Mouse (Mus musculus): ENCODE results near the gene Panx1. TPM values are rescaled to one million over a fixed set of nuclear protein-coding genes. Genes with fewer than 3 reads are reported as not detected.
A peak's percentile ranks its signal among the peaks of the same experiment; 100 is the strongest.

Panx1 gene
- 10 to 100 TPM; 26.5 to 30.1 (median 28.0) TPM for total RNA-seq (2022)

GRCm38 (mm10) chr9:15045084-15045669 lies at the start of gene Panx1:
Gene Panx1 (minus strand): TSS chr9:15045478.
- peak in 1 of 2 experiments; percentile 57 for DNase-seq (ENCODE audit: low spot score in 2 of 2)

- peak in 1 of 2 experiments; percentile 34 for DNase-seq (ENCODE audit: low spot score in 2 of 2)
These were observed 23.5 kb upstream of the Panx1 start for GRCm38 (mm10) chr9:15068686-15069295.

GRCm38 (mm10) chr9:15067995-15068685 lies 22.9 kb upstream of the Panx1 start:
- peak in 1 of 2 experiments; percentile 10 for DNase-seq (ENCODE audit: low spot score in 2 of 2)

GRCm38 (mm10) chr9:15064176-15064575 lies 18.9 kb upstream of the Panx1 start:
- no peak for DNase-seq (ENCODE audit: low spot score in 2 of 2)

GRCm38 (mm10) chr9:15060847-15061246 lies 15.6 kb upstream of the Panx1 start:
- DNase-seq (ENCODE audit: low spot score in 2 of 2), result no peak

GRCm38 (mm10) chr9:15060026-15060425 lies 14.7 kb upstream of the Panx1 start:
- DNase-seq (ENCODE audit: low spot score in 2 of 2), result no peak

- DNase-seq (ENCODE audit: low spot score in 2 of 2), result no peak
These were observed 462 bp upstream of the Panx1 start for GRCm38 (mm10) chr9:15045740-15046139.

- DNase-seq (ENCODE audit: low spot score in 2 of 2), result no peak
These were observed 741 bp downstream of the Panx1 start for GRCm38 (mm10) chr9:15044391-15045083.

GRCm38 (mm10) chr9:15041556-15041955 lies 3.7 kb downstream of the Panx1 start:
- no peak for DNase-seq (ENCODE audit: low spot score in 2 of 2)

GRCm38 (mm10) chr9:15039848-15040247 lies 5.4 kb downstream of the Panx1 start:
- no peak for DNase-seq (ENCODE audit: low spot score in 2 of 2)

GRCm38 (mm10) chr9:15037704-15038103 lies 7.6 kb downstream of the Panx1 start:
- no peak for DNase-seq (ENCODE audit: low spot score in 2 of 2)

GRCm38 (mm10) chr9:15037237-15037636 lies 8.0 kb downstream of the Panx1 start:
- DNase-seq (ENCODE audit: low spot score in 2 of 2), result no peak

- no peak for DNase-seq (ENCODE audit: low spot score in 2 of 2)
These were observed 8.5 kb downstream of the Panx1 start for GRCm38 (mm10) chr9:15036807-15037206.

- DNase-seq (ENCODE audit: low spot score in 2 of 2), result no peak
These were observed 8.9 kb downstream of the Panx1 start for GRCm38 (mm10) chr9:15036405-15036804.

- no peak for DNase-seq (ENCODE audit: low spot score in 2 of 2)
These were observed 9.3 kb downstream of the Panx1 start for GRCm38 (mm10) chr9:15035979-15036378.

- DNase-seq (ENCODE audit: low spot score in 2 of 2), result no peak
These were observed 10.6 kb downstream of the Panx1 start for GRCm38 (mm10) chr9:15034546-15035273.

GRCm38 (mm10) chr9:15033568-15034160 lies 11.6 kb downstream of the Panx1 start:
- no peak for DNase-seq (ENCODE audit: low spot score in 2 of 2)

- no peak for DNase-seq (ENCODE audit: low spot score in 2 of 2)
These were observed 12.5 kb downstream of the Panx1 start for GRCm38 (mm10) chr9:15032797-15033196.

- DNase-seq (ENCODE audit: low spot score in 2 of 2), result no peak
These were observed 14.5 kb downstream of the Panx1 start for GRCm38 (mm10) chr9:15030771-15031170.

- DNase-seq (ENCODE audit: low spot score in 2 of 2), result no peak
These were observed 16.1 kb downstream of the Panx1 start for GRCm38 (mm10) chr9:15029025-15029727.

All from left cerebral cortex, adult 8-10 months (tissue).